Mouse (Mus musculus) stomach, postnatal 0 days (tissue): Measurements from ENCODE around the gene Tmem159. TPM values are rescaled to one million over a fixed set of nuclear protein-coding genes. Genes with fewer than 3 reads are reported as not detected.
A peak's percentile ranks its signal among the peaks of the same experiment; 100 is the strongest.

Source experiments
- ATAC-seq: fragments of 200-750 bp; cut with Nextera tagmentation; 2 replicates; pipeline ENCODE4 v1.8.0; 2017; ENCODE audit not compliant: low FRiP score, low TSS enrichment
- DNase-seq: peaks from one replicate; pipeline ENCODE4 v3.0.0-alpha.2; 2016; ENCODE audit warnings: low spot score
- H3K27ac ChIP-seq: fragments of 300-500 bp; sonication (generic); replicated peaks from 2 replicates; pipeline ENCODE4 v1.5.1; 2014; ENCODE audit warnings: mild to moderate bottlenecking, control low read depth
- H3K27me3 ChIP-seq: fragments of 300-500 bp; sonication (generic); 2 replicates; pipeline ENCODE4 v1.6.1; 2014; ENCODE audit warnings: low read length; ENCODE audit not compliant: control insufficient read depth, insufficient read depth
- H3K36me3 ChIP-seq: fragments of 300-500 bp; sonication (generic); 2 replicates; pipeline ENCODE4 v1.6.1; 2014; ENCODE audit warnings: low read length, mixed read lengths; ENCODE audit not compliant: control insufficient read depth, insufficient read depth
- H3K4me1 ChIP-seq: fragments of 300-500 bp; sonication (generic); replicated peaks from 2 replicates; pipeline ENCODE4 v1.6.1; 2014; ENCODE audit warnings: antibody characterized with exemption; ENCODE audit not compliant: control insufficient read depth, insufficient read depth
- H3K4me2 ChIP-seq: fragments of 300-500 bp; sonication (generic); replicated peaks from 2 replicates; pipeline ENCODE4 v1.6.1; 2014; ENCODE audit warnings: low read depth, mild to moderate bottlenecking, control low read depth, moderate library complexity
- H3K4me3 ChIP-seq: fragments of 300-500 bp; sonication (generic); 2 replicates; pipeline ENCODE4 v1.5.1; 2014; ENCODE audit warnings: low read depth, low read length, control low read depth
- H3K9ac ChIP-seq: fragments of 300-500 bp; sonication (generic); 2 replicates; pipeline ENCODE4 v1.6.1; 2014; ENCODE audit warnings: mild to moderate bottlenecking, low read length, control low read depth, mixed read lengths
- H3K9me3 ChIP-seq: fragments of 300-500 bp; sonication (generic); 2 replicates; pipeline ENCODE4 v1.6.1; 2016; ENCODE audit warnings: low read length; ENCODE audit not compliant: control insufficient read depth
- CTCF ChIP-seq: IDR thresholded peaks from 2 replicates; pipeline ENCODE4 v1.5.1; 2016; ENCODE audit warnings: antibody characterized with exemption, low read depth, mild to moderate bottlenecking, moderate library complexity
- EP300 ChIP-seq: optimal IDR thresholded peaks from 2 replicates; pipeline ENCODE3; 2016; ENCODE audit warnings: antibody characterized with exemption
- WGBS: fragments of 180-500 bp; shearing (Covaris S2); extraction: QIAGEN DNeasy Blood & Tissue Kit; methylation state at CpG from one replicate; pipeline ENCODE4 v1.1.7; 2014; 5-methylcytosine and 5-hydroxymethylcytosine counted together
- polyA plus RNA-seq: library from polyadenylated mRNA; unstranded; fragments of >200 nt; fragmentation: Nextera tagmentation; extraction: Ambion mirVana; gene quantifications from 2 replicates; pipeline ENCODE4 v1.2.1, GENCODE M21; 2015

Gene Tmem159
- polyA plus RNA-seq, 1 experiment from 2014 or later: 31.9 TPM

- Histone ChIP-seq H3K9me3 (no peaks in the 10 kb centered on the region), H3K27ac (no peak overlapping the region), H3K4me1 (no peaks in the 10 kb centered on the region), H3K9ac (no peak overlapping the region), H3K4me3 (no peak overlapping the region), H3K4me2 (no peak overlapping the region), H3K27me3 (no peaks in the 10 kb centered on the region), H3K36me3 (no peaks in the 10 kb centered on the region)
- ATAC-seq (no peak), DNase-seq (no peak)
- WGBS: 52% methylated on average over 3 of the region's 3 CpGs
- TF ChIP-seq CTCF (no peak), EP300 (no peak)
These were observed 22.0 kb upstream of the Tmem159 start for GRCm38 (mm10) chr7:120080177-120080576.

- DNase-seq: no peak
- no peak for TF ChIP-seq EP300
- no peak for TF ChIP-seq CTCF
These were observed 9.1 kb upstream of the Tmem159 start for GRCm38 (mm10) chr7:120093033-120093432.

GRCm38 (mm10) chr7:120094216-120094615 is 7.9 kb upstream of the Tmem159 start:
- H3K27me3 ChIP-seq: no peaks in the 10 kb centered on the region
- 54% methylated on average over 3 of the region's 3 CpGs for WGBS
- DNase-seq (no peak), ATAC-seq (no peak)
- H3K36me3 ChIP-seq: no peaks in the 10 kb centered on the region
- no peak overlapping the region for H3K27ac ChIP-seq
- H3K9ac ChIP-seq: no peak overlapping the region
- H3K9me3 ChIP-seq: no peaks in the 10 kb centered on the region
- H3K4me3 ChIP-seq: no peak overlapping the region
- H3K4me2 ChIP-seq: no peak overlapping the region
- TF ChIP-seq EP300: no peak
- TF ChIP-seq CTCF: no peak
- no peaks in the 10 kb centered on the region for H3K4me1 ChIP-seq

More at GRCm38 (mm10) chr7:120093033-120093432, 9.1 kb upstream of the Tmem159 start:
- H3K27ac ChIP-seq: no peak overlapping the region
- no peaks in the 10 kb centered on the region for H3K9me3 ChIP-seq
- 54% methylated on average over 5 of the region's 5 CpGs for WGBS
- no peaks in the 10 kb centered on the region for H3K4me1 ChIP-seq
- no peaks in the 10 kb centered on the region for H3K27me3 ChIP-seq
- H3K4me2 ChIP-seq: no peak overlapping the region
- no peaks in the 10 kb centered on the region for H3K36me3 ChIP-seq
- H3K4me3 ChIP-seq: no peak overlapping the region
- H3K9ac ChIP-seq: no peak overlapping the region
- no peak for ATAC-seq

GRCm38 (mm10) chr7:120095180-120095579 is 7.0 kb upstream of the Tmem159 start, which contains the start of gene Dnah3:
Gene Dnah3, minus strand, starts transcription at chr7:120095280.
- no peaks in the 10 kb centered on the region for H3K27me3 ChIP-seq
- H3K36me3 ChIP-seq: no peaks in the 10 kb centered on the region
- DNase-seq (no peak), ATAC-seq (no peak)
- H3K4me2 ChIP-seq: no peak within 1 kb of the TSS
- 81% methylated on average over 6 of the region's 6 CpGs for WGBS
- H3K4me3 ChIP-seq: no peak within 1 kb of the TSS
- no peak within 1 kb of the TSS for H3K27ac ChIP-seq
- no peak within 1 kb of the TSS for H3K9ac ChIP-seq
- TF ChIP-seq EP300: no peak
- TF ChIP-seq CTCF: no peak
- no peaks in the 10 kb centered on the region for H3K4me1 ChIP-seq
- no peaks in the 10 kb centered on the region for H3K9me3 ChIP-seq

- WGBS: 9% methylated on average over 7 of the region's 7 CpGs
- no peak overlapping the region for H3K4me3 ChIP-seq
These were observed 4.3 kb upstream of the Tmem159 start for GRCm38 (mm10) chr7:120097845-120098244.

GRCm38 (mm10) chr7:120098403-120098802 is 3.8 kb upstream of the Tmem159 start:
- Histone ChIP-seq H3K9ac (no peak overlapping the region), H3K4me2 (no peak overlapping the region), H3K9me3 (no peaks in the 10 kb centered on the region), H3K36me3 (no peaks in the 10 kb centered on the region), H3K4me3 (no peak overlapping the region), H3K27ac (no peak overlapping the region), H3K4me1 (no peaks in the 10 kb centered on the region), H3K27me3 (no peaks in the 10 kb centered on the region)
- ATAC-seq (0 out of 2 replicates have a peak, but pooled peaks have one; percentile 44), DNase-seq (peak; percentile 80)
- WGBS: 25% methylated on average over 9 of the region's 9 CpGs
- no peak for TF ChIP-seq EP300
- TF ChIP-seq CTCF: peak; percentile 92

More at GRCm38 (mm10) chr7:120097845-120098244, 4.3 kb upstream of the Tmem159 start:
- no peak for TF ChIP-seq EP300
- TF ChIP-seq CTCF: peak; percentile 71
- peak; percentile 45 for ATAC-seq
- no peaks in the 10 kb centered on the region for H3K9me3 ChIP-seq
- peak; percentile 54 for DNase-seq
- no peak overlapping the region for H3K9ac ChIP-seq
- no peak overlapping the region for H3K4me2 ChIP-seq
- H3K27ac ChIP-seq: no peak overlapping the region
- no peaks in the 10 kb centered on the region for H3K4me1 ChIP-seq
- no peaks in the 10 kb centered on the region for H3K36me3 ChIP-seq
- H3K27me3 ChIP-seq: no peaks in the 10 kb centered on the region
